Mouse (Mus musculus) G1E-ER4 (cell line): ENCODE measurements around the gene Hmcn1. TPM values are rescaled to one million over a fixed set of nuclear protein-coding genes. Genes with fewer than 3 reads are reported as not detected.

ENCODE experiments used
- GATA1 ChIP-seq: IDR thresholded peaks from one replicate; pipeline ENCODE4 v1.8.0; 2012; ENCODE audit warnings: low read length, inconsistent platforms
- polyA plus RNA-seq: library from polyadenylated mRNA; stranded (reverse); fragments of >175 nt; gene quantifications from 2 replicates; pipeline ENCODE4 v1.2.3, GENCODE M21; 2012

The Hmcn1 gene
- polyA plus RNA-seq, 1 experiment: not detected

DNA sequence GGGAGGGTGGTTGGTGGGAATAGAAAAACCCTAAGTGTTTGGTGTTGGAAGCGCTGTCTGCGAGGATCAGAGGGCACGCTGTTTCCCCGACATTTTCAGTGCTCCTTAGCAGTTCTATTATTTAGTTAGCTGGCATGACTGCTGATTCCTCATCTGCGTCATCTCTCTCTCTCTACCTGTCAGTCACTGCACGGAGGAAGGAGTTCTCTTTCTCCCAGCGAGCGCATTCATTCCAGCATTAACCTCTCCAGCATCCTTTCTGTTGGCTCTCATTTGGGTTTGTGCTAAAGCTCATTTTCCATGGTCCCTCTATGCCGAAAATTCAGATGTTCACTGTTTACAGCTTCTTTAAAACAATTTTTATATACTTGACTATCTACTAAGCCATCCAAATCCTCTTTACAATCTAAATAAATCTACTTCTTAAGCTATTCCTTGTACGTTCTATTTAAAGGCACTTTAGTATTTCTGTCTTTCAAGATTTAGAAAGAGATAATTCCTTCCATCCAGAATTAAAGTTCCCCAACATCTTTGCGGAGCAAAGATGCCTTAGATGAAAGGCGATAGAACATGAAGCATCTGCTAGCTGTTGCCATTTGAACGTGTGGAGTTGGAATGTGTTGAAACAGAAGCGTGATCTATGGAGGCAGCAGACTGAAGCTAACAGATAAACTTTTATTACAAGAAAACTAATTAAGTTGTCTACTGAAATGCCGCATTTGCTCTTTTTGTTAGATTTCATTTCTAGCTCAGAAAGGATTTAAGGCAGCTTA, 210.0 kb downstream of the Hmcn1 start:
- no peak for TF ChIP-seq GATA1

DNA sequence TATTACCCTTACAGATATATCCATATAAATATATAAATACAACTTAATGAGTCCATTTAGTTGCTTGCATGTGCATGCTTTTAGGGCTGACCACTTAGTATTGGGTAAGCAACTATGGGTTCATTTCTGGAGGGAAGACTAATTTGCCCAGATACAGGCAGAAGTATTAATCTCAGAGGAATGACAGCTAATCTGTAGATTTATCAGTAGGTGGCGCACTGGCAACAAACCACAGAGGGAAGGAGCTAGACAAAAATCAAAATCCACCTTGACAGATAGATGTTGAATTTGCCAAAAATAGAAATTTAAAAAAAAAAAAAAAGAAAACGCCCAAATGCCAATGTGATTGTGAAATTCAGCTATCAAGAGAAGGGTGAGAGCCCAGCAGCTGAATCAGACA, 213.3 kb downstream of the Hmcn1 start:
- no peak for TF ChIP-seq GATA1

DNA sequence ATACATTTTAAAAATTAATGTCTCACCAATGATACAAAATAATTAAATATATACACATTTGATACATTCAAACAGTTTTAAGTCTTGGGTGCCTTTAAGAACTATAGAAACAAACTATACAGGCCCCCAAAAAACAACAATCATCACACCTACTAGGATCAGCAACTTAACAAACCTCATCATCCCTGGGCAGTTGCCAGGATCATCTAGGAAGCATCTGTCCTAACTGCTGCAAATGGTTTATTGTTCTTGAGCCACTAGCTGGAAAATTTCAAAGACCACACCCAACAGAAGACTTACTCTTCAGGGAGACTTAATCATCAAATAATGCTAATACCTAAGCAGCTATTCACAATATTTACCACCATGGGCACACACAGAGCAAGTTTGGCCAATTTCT, 216.5 kb downstream of the Hmcn1 start:
- TF ChIP-seq GATA1: no peak

DNA sequence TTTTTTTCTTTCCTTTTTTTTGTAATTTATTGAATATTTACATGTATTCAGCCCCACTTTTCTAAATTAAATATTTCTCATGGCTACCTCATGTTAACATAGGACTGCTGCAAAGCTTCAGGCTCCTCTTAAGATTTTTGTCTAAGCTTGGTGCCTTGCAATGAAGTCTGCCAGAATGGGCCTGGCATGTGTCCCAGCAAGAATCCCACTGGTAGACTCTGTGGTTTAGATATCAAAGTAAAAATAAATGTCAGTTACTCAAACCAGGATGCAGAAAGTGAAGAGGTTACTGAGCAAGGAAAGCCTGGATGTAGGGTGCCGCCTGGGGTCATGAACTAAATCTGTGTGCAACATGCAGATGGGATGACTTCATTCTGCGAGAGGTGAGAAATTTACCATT, 217.5 kb downstream of the Hmcn1 start:
- TF ChIP-seq GATA1: no peak

DNA sequence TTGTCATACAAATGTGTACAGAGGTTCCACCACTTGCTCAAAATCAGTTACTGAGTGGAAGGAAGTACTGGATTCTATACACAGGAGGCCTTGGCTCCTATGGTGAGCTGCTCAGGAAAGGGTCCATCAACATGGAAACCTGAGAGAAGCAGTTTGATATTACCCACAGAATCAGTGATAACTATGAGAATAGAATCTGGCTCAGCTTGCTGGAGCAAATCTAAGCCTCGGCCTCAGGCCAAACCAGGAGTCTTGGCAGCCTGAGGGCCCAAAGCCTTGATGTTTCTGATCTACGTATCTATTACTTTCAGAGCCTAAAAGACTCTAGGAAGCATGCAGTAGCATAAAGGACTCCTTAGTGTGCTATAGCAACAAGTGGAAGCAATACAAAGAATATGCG, 220.3 kb downstream of the Hmcn1 start:
- no peak for TF ChIP-seq GATA1

DNA sequence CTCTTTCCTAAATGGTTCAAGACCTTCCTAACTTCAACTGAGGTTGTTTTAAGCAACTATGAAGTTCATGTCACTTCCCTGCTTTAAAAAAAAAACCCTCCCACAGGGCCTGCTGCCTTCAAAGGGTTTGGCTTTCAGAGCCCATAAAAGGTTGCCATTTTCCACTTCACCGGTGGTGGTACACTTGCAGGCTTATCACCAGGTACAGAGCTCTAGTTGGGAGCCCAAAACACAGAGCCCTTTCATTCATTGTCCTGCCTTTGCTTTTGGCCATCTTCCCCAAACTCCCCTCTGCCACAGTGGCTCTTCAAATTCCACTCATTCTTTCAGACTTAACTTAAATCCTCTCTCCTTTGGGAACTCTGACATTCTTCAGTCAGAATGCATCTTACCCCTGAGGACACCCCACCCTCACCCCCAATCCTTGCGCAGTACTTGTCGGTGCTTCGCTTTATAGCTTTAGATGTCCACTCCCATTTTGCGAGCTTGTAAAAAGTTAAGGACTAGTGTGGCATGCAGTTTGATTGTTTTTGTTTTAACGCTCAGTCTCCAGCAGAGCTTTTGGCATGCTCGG, 222.2 kb downstream of the Hmcn1 start:
- TF ChIP-seq GATA1: no peak

DNA sequence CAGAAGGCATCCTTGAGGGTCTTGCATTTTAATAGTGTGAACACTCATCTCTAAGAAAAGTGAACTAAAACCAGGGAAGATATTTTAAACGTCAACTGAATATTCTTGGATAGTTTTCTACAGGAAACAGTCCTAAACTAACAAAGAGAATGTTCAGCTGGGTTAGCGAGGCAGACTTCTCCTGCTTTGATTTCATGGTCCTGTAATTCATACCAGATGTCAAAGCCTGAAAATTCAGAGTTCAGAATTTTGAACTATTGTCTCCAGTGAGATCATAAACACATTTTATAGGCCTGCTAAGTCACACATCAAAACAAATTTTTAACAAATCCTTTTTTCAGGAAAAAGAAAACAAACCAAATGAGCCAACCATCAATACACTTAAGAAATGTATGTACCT, 223.4 kb downstream of the Hmcn1 start:
- TF ChIP-seq GATA1: no peak

DNA sequence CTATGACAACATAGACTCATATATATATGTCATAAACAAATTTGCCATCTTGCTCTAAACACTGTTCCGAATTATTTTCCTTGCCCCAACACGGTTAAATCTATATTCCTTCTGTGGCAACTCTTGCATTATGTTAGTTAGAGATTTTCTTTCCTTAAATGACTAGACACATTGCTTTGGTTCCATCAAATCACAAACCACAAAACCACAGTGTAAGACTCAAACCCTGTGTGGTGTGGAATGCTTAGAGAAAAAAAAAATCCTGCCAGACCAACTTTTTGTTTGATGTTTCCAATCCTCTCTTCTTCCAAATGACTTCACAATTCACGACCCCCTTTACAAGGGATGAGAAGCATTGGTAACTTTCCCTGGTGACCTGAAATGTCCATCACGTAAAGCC, 231.6 kb downstream of the Hmcn1 start:
- TF ChIP-seq GATA1: no peak

DNA sequence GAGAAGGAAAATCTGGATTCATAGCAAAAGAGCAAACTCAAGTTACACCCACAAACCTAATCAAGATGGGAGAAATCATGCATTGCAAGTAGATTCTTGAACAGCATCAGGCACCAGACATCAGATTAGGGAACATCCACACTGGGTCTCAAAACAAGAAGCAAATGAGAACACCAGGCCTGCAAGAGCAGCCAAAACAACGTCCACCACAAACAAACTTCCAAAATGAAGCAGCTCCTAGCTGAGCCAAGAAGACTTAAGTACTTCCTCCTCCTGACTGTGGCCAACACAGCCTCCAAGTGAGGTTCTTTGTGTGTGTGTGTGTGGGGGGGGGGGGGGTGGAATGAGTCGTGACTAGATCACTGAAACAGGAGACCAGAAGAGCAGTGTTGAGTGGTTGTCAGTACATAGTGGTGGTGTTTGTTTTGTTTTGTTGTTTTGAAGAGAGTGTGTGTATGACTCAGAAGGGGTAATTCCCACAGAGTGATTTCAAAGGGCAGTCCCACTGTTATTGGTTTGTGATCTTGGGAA, 232.4 kb downstream of the Hmcn1 start:
- no peak for TF ChIP-seq GATA1

DNA sequence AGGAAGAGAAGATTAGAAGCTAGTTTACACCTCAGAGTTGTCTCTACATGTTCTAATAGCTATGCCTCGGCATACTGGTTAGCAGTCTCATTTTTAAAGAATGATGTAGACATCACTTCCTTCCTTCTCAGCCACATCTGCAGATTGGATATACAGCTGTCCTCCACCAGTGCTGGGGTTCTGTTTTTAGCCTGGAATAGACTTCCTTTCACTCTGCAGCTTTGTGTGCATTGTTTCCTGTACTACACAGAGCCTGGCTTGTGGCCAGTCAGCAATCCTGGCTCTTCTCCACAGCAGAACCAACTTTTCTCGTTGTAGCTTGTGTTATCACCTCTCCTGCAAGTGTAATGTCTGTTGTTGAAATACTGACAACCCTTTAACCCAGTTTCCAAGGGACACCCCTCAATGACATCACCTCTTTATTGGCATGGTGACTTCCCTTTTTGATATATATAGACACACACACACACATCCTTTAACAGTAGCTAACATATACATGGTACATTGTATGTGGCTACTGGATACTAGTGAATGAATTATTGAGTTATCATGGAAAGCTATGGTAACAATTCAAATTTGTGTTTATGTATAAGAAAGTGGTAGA, 233.7 kb downstream of the Hmcn1 start:
- no peak for TF ChIP-seq GATA1

DNA sequence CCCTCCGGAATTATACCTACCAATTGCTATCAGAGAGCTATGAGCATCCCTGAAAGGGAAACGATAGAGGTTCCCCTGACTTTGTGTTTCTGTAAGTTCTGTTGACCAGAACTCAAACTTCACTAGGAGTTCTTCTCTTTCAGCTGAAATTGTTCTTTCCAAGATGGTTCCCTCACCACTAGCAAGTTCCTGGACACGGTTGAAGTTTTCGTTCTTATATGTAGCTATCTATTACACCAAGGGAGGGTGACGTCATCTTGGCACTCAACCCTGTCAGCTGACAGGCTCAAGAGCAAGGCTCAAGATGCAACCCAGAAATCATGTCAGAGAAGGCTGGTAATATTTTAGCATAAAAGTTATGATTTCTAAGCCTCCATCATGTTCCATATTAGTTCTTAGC, 239.3 kb downstream of the Hmcn1 start:
- TF ChIP-seq GATA1: no peak

DNA sequence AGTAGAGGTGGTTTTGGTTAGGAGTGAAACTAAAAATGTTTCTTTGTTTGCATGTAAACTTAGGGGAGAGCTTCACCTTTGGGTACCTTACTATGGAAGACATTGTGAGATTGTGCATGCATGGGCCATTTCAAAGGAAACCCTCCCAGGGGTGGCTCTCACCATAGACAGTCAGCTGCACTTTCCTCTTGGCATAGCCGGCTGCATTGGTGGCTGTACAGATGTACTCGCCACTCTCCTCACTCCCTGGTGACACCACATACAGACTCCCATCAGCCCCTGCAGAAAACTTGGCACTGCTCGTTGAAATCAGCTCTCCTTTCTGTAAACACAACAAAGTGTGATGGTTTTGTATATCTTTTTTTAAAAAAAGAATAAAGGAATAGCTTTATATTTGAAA, 244.5 kb downstream of the Hmcn1 start:
- no peak for TF ChIP-seq GATA1

DNA sequence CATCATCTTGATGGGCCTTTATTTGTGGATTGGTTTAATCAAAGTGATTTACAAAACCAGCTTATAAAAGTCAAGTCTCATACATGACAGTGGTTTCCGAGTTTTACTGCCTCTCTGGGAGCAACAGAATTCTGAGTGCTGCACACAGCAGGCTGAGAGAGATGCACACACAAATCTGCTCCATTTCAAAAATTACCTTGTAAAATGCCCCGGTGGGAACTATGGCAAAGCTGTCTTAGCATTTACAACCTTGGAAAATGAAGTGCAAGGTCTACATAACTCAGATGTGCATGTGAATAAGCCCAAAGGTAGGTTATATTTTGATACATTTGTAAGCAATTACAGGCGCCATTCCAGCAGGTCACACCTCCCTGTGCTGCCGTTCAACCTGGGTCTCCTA, 245.5 kb downstream of the Hmcn1 start:
- no peak for TF ChIP-seq GATA1

DNA sequence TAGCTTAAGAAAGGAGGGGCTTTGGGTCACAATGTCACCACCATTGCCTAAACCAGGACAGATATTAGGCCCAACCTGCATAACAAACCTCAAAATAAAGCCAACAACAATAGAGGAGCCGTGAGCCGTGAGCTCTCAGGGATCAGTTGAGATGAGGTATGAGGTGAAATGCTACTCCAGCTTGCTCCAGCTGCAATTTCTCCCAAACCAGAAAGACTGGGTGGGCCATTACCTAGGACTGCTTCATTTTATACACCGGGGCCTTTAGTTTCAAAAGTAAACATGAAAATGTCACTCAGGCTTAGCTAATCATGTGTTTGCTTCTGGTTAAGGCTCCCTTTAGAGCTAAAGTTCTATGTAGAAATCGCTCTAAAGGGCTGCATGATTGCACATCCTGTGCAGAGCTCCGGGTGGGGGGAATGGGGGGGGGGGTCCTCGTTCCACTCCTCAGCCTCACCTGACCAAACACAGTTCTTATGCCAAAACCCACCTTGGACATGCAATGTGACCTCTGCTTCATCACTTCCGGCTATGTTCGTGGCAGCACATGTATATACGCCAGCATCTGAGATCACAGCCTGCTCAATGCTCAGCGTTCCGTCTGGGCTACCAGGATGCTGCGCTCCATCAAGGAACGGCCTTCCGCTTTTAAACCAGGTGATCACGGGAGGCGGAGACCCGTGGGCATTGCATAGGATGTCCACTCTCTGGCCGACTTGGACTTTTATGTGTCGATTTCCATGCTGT, 250.0 kb downstream of the Hmcn1 start:
- no peak for TF ChIP-seq GATA1

DNA sequence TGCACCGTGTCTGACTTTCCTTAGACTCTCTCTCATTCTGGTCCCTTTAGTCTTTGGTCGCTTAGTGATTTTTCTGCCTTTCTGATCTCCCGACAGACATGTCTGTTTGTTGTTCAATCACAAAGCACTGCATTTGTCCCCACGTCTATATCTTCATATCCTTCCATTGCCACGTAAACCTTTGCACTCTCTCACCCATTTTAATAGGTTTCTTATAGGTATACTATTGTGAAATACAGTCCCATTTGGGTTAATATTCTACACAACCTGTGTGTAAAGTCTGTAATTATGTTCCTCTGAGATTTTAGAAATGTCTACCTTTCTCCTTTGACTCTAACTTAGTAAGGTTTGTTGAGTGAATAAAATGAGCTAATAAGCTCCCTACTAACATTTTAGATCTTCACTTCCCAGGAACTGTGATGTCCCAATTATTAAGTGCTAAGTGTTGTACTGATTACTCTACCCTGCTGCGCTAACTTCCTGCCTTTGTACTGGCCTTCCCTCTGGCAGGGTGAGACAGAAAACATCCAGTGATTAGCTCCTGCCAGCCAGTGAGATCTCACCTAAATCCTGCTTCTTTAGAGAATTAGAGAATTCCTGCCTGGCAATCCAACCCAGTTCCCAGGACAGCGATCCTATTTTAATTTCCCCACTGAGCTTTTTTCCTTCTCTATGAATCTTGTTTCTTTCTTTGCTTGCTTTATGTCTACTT, 250.7 kb downstream of the Hmcn1 start:
- no peak for TF ChIP-seq GATA1
